Mouse (Mus musculus) ES-CJ7 (cell line): ENCODE measurements around the gene Zgpat.

Experiments
- DNase-seq: peaks from one replicate; pipeline ENCODE4 v3.0.0; 2011; ENCODE audit warnings: low read depth, low spot score

The Zgpat gene

DNA sequence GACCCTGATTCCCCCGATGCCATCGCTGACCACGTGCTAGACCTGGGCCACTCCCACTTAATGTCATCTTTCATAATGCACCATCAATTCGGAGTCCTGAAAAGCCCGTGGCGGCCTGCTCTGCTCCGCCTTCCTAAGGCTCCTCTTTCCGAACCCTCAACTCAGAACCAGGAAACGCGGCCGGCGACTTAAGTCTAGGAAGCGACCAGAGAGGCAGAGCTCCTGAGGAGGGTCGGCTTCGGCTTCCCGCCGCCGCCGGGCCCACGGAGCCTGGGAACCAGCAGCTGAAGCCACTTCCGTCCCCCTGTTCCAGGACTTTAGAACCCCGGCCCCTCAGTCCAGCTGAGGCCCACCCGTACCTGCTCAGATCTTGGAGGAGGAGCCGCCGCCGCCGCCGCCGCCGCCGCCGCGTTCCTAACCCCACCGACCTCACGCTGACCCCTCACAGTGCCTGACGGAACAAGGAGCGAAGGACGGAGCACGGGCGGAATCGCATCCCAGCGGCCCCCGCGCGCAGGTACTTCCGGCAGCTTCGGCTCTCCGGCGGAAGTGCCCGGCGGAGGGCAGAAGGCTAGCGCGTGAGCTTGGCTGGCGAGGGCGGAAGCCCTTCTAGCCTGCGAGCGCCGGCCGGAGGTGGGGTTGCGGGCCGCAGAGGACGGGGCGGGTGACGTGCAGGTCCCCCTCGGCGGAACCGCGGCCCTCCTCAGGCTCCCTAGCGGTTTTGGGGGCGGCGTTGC is at the start of gene Zgpat, which contains the start of gene Arfrp1:
Gene Zgpat, plus strand, starts transcription at position 69 of the 737 bp plus-strand sequence.
Gene Arfrp1, minus strand, starts transcription at position 545 of the 737 bp plus-strand sequence.
- DNase-seq, result peak; percentile 89

DNA sequence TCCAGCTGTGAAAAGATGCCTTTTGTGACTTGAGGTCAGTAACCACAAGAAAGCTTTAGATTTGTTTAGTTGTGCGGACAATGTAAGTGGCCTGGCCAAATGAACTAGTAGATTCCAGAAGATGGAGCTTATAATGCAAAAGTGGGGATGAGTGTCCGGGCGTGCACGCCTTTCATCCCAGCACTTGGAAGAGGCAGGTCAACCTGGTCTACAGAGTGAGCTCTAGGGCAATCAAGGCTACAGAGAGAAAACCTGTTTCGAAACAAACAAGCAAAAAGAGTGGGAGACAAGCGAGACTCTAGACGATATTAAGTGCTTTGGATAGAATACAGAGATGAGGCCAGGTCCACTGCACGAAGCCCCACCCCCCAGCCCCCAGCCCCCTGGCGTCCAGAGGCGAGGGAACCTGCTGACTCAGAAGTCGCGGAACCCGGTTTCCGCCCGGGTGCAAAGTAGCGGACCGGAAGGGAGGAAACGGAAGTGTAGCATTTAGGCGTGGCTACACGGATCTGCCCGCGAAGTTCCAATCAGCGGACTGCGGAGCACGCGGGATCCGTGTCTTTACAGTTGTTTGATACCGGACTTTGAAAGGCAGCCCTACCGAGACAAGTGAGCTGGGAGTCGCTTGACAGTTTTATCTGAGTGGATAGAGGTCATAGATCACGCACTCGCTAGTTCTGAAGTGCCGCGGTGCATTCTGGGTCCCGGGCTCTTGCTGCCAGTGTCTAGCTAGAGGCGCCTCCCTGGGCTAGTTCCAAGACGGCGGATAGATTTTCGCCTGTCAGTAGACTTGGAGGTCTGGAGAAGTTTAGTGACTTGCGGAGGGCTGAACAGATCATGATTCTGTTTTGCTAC is 45.3 kb upstream of the Zgpat start, which contains the start of gene Rtel1:
Gene Rtel1, plus strand, starts transcription at position 492 of the 855 bp plus-strand sequence.
- DNase-seq, result peak; percentile 93

DNA sequence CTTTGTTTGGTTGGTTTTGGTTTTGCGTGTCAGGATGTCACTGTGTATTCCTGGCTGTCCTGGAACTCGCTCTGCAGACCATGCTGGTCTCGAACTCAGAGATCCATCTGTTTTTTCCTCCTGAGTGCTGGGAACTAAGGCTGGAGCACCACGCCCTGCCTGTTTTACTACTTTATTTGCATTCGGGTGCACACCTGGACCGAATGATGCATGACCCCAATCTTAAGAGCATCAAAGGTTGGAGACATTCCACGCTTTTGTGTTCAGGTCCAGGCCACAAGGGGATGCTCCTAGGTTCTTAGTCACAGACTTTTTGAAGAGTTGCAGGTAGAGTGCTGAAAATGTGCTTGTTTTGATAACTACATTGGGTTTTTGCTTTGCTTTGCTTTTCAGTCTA is 44.6 kb upstream of the Zgpat start:
- DNase-seq, result peak; percentile 52

DNA sequence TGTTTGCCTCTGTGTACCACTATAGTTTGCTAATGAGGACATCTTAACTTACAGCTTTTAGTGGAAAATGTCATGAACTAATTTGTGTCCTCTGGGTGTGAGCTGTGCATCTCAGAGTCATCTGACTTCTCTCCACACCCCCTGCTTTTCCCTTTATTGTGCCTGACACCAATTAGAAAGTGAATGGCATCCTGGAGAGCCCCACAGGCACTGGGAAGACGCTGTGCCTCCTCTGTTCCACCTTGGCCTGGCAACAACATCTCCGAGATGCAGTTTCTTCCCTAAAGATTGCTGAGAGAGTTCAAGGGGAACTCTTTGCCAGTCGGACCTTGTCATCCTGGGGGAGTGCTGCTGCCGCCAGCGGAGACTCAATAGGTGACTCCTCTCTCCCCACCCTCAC is 42.6 kb upstream of the Zgpat start:
- DNase-seq, result peak; percentile 68

DNA sequence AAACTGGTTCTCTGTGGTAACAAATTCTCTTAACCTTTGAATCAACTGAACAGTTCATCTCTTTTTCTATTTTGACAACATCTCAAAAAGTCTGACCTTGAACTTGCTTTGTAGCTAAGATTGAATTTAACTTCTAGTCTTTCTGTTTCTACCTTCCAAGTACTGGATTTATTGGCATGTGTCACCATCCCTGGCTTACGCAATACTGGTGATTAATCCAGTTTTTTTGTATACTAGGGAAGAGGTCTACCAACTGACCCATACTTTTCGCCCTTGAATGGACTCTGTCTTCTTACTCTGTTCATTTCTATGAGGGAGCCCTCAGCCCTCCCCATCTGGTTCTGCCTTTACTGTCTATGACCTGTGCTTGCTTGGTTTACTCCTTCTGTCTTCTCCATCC is 38.6 kb upstream of the Zgpat start:
- no peak for DNase-seq

DNA sequence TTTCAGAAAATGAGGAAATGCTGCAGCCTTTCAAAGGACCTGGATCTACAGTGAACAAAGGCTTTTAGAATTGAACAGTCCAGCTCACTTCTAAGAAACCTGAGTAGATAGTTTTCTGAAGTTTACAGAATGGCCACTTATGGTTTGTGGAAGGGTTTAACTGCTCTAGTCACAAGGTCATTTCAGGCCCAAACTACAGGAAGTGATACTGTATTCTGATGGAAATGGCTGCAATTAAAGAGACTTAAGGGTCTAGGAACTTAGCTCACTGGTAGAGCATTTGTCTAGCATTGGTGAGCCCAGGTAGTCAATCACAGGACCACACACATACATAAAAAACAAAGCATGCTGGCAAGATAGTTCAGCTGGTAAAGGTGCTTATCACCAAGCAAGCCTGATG is 32.2 kb upstream of the Zgpat start:
- peak; percentile 82 for DNase-seq

DNA sequence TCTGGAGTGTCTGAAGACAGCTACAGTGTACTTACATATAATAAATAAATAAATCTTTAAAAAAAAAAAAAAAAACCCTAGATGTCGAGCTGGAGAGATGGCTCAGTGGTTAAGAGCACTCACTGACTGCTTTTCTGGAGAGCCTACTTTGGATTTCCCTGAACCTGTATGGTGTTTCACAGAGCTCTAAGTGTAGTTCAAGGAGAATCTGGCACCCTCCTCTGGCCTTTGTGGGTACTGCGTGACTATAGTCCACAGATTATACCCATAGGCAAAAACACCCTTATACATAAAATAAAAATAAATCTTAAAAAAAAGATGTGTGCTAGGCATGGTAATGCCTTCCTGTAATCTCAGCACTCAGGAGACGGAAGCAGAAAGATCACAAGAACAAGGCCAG is 30.7 kb upstream of the Zgpat start:
- DNase-seq, result peak; percentile 66

DNA sequence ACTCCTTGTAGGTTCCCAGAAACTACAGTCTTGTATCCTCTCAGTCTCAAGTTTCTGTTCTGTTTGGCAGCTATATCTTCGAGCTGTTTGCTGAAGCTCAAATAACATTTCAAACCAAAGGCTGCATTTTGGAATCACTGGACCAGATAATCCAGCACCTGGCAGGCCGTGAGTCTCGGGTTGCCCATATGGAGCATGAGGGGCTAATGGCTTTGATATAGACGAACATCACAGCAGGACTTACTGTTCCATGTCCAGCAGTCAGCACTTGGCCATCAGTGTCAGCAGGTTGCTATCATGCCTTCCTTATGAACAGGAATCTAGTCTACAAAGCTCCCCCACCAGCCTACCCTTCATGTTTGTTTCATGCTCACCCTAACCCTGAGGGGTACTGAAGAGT is 24.3 kb upstream of the Zgpat start:
- DNase-seq, result no peak

DNA sequence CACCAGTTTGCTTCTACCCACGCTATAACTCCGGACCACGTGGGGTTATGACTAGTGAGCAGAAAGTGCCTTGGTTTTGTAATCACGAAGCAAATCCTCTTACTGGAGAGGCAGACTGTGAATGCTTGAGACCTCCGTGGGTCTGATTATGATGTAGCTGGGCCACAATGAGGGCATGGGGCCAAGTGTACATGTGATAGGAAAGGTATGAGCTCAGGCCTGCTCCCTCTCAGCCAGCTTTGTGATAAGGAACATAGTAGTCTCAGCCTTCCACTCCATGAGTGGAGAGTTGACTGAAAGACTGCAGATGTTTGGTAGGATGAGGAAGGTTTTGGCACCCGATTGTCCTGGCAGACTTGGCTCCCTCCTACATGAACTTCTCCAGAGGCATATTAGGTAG is 22.0 kb upstream of the Zgpat start:
- DNase-seq, result no peak

DNA sequence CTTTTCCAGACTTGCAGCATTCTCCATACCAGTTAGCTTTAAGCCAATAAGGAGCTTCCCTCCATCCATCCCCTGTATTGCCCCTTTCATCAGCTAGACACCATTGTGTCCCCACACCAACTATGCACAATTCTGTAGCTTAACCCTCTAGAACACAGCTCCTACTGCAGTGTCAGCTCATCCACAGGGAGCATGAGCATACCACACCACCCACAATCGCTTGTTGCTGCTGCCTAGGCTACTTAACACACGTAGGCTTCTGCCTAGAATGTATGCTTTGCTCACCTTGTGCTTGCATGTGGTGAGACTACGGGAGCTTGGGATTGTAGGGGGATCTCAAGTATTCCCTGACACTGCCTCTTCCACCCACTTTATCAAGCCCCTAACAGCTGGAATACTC is 7.9 kb upstream of the Zgpat start:
- no peak for DNase-seq

DNA sequence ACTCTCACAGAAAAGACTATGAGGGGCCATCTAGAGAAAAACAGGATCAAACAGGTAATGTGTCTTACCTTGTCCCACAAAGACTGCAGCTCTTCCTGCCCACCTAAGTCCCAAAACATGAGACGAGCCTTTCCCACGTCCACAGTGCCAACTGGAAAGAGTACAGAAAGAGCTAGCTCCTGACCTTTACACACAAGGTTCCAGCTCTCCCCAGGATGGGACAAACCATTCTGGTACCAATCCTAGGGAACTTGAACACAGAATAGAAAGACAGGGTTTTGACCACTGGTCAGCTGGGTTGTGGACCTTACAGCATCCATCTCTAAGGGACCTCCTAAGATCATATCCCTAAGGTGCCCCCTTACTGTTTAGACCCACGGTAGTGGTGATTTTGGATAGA is 782 bp upstream of the Zgpat start:
- DNase-seq, result no peak

DNA sequence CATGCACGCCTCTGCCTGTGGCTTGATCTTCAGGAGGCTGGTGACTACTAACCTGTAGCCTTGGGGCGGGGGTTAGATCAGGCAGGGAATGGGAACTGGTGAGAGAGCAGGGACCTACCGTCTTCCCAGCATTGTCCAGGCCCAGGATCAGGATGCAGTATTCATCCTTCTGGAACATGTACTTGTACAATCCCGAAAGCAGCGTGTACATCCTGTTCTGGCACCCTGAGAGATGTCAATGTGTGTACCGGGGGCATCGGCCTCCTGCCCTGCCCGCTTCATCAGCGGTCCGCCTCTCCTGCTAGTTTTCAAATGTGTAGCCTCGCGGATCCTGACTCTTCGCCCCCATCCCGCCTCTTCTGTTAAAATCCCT is 255 bp upstream of the Zgpat start:
- peak; percentile 13 for DNase-seq

DNA sequence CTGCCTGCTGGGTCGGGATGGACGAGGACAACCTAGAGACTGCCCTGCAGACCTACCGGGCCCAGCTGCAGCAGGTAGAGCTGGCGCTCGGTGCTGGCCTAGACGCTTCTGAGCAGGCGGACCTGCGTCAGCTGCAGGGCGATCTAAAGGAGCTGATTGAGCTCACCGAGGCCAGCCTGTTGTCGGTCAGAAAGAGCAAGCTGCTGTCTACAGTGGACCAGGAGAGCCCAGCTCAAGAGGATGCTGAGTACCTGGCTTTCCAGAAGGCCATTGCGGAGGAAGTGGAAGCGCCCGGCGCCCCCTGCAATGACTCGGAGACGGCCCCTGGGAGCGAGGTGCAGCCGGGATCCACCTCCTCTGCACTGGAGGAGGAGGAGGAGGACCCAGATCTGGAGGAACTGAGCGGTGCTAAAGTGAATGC is 937 bp downstream of the Zgpat start:
- DNase-seq, result peak; percentile 30

DNA sequence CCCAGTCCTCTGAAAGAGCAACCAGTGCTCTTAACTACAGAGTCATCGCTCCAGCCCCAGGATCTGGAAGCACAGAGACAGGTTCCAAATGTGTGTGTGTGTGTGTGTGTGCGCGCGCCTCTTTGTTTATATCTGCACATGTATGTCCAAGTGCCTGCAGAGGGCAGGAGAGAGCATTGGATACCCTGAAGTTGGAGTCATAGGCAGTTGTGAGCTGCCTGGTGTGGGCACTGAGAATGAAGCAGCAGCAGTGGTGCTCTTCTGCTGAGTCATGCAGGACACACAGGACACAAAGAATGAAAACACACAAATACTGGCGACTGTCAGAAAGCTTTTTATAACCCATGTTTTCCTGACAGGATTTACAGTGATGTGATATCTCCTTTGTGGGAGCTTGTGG is 5.3 kb downstream of the Zgpat start:
- peak; percentile 82 for DNase-seq

DNA sequence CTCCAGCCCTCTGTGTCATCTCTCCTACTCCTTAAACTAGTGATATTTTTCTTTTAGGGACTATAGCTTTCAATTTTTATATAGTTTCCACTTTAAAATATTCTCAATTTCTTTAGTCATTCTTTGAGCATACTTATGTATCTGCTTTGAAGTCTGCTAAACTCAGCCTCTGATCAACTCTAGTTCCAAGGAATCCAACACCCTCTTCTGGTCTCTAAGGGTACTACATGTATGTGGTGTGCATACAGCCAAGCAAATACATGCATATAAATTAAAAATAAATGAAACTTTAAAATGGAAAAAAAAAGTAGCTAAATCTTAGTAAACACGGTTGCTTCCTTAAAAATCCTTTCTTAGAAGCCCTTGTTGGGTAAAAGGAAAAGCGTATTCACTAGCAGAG is 11.1 kb downstream of the Zgpat start:
- peak; percentile 41 for DNase-seq

DNA sequence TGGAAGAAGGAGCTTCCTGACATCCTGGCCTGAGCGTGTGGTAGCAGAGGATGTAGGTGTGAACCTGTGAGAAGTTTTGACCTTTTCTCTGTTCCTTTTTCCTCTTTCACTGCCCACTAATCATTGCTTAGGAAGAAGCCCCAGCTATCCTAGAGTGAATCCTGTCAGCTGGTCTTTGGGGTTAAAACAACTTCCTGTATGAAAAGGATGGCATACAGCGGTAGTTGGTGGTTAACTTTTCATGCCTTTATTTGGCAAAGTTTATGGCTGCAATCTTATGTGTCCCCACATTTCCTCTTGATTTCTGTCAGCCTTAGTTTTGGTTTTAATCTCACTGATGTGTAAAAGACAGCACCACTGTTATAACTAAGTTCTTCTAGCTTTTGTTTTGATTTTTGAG is 12.5 kb downstream of the Zgpat start:
- no peak for DNase-seq

DNA sequence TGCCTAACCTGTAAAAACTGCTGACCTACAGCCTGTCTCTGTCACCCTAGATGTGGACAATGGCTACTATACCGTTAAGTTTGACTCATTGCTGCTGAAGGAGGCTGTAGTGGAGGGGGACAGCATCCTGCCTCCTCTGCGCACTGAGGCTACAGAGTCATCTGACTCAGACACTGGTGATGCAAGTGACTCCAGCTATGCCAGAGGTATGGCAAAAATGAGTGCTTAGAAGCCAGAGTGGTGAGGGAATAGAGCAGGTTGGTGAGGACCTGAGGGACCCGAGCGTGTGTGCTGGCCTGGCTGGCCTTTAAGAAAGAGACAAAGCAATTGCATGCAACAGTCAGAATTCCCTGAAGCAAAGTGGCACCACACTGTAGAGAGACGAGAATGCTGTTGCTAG is 14.0 kb downstream of the Zgpat start:
- no peak for DNase-seq

DNA sequence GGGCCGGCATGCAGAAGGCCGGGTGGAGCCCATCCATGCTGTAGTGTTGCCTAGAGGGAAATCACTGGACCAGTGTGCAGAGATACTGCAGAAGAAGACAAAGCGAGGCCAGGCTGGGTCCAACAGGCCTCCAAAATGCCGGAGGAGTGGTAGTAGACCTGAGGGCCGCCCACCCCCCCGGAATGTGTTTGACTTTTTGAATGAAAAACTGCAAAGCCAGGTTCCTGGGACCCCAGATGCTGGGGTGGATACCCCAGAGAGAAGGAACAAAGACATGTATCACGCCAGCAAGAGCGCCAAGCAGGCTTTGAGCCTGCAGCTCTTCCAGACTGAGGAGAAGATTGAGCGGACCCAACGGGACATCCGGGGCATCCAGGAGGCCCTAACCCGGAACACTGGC is 15.1 kb downstream of the Zgpat start, which contains the start of gene Lime1:
Gene Lime1, plus strand, starts transcription at position 301 of the 400 bp plus-strand sequence.
- DNase-seq, result no peak

DNA sequence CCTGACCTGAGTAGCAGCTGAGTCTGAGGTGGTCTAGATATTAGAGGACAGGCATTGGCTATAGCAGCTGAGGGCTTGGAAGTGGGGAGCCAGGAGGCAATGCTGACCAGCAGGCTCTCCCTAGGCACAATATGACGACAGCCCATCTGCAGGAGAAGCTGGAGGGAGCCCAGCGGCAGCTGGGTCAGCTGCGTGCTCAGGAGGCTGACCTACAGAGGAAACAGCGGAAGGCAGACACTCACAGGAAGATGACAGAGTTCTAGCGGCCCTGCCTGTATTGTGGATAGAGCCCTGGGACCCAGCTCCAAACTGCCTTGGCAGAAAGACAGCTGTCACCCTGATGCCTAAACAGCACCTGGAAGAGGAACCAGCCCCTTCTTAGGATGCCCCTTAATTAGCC is 15.5 kb downstream of the Zgpat start:
- DNase-seq, result no peak

DNA sequence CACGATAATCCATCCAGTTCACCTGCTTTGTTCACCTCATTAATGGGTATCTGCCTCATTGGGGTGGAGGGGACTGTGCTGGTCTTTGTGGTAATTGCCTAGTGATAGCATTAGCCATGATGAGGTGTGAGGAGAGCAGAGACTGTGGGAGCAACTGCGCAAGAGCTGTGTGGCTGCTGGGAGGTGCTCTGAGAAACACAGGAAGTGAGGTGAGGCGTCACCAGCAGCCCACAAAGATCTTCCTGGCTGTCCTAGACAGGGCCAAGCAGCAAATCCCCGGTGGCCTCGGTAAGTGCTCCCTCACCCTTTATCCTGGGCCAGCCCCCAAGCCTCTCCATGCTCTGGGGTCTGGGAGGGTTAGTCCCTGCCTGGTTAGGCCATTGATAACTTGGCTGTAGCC is 16.4 kb downstream of the Zgpat start:
- no peak for DNase-seq

DNA sequence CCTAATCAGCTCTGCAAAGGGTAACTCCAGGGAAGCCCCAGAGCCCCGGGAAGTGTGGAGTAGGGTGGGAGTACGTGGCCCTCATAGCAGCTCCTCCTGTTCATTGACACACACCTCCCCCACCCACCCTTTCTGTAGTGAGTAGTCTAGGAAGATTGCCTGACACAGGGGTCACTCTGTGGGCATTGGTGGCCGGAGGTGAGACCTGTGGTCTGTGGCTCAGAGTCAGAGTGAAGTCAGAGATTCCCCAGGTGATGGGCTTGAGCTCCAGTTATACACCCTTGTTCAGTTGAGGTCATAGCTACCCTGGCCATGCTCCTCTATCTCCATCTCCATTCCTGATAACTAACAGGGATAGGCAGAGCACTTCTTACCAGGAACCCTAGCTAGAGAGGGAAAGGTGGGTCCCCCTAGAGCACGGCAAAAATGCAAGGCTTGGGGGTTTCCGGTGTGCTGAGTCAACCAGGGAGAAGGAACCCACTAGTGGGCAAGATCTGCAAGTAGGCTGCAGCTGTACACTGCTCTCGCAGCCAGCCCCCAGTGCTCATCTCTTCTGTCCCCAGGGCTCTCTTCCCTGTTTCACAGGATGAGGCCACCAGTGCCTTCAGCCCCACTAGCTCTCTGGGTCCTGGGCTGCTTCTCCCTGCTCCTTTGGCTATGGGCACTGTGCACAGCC is 17.0 kb downstream of the Zgpat start:
- DNase-seq, result no peak

DNA sequence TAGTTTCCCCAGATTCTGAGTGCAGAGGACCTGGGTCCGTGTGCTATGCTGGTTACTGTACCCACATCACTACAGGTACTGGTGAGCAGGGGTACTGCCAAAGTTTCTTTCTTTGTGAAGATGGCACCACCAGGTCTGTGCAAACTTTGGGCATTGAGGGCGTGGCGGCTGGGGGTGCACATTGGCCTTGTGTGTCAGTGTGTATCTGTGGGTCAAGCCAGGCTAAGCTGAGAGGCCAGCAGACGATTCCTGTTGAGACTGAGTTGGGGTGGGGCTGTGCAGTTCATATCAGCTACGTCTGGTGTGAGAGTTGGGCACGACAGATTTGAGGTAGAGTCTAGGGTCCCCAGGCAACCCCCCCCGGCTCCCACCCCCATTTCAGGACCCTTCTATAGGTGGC is 19.7 kb downstream of the Zgpat start:
- DNase-seq, result no peak
